Mouse (Mus musculus) hindbrain, embryonic 14.5 days (tissue): ENCODE measurements around the gene Pkp4. TPM values are rescaled to one million over a fixed set of nuclear protein-coding genes. Genes with fewer than 3 reads are reported as not detected.
A peak's percentile ranks its signal among the peaks of the same experiment; 100 is the strongest.

Experiments
- ATAC-seq: fragments of 200-750 bp; cut with Nextera tagmentation; 2 replicates; pipeline ENCODE4 v1.8.0; 2017; ENCODE audit warnings: moderate number of reproducible peaks, mild to moderate bottlenecking, moderate TSS enrichment, moderate library complexity; ENCODE audit not compliant: low FRiP score
- DNase-seq: peaks from one replicate; pipeline ENCODE4 v3.0.0-alpha.2; 2015; ENCODE audit warnings: low spot score
- H3K27ac ChIP-seq: fragments of 300-500 bp; sonication (generic); 2 replicates; pipeline ENCODE4 v1.5.1; 2014; ENCODE audit warnings: mild to moderate bottlenecking, moderate library complexity
- H3K27me3 ChIP-seq: fragments of 300-500 bp; sonication (generic); 2 replicates; pipeline ENCODE4 v1.6.1; 2014; ENCODE audit warnings: mild to moderate bottlenecking, low read length, mixed read lengths; ENCODE audit not compliant: control insufficient read depth, insufficient read depth
- H3K36me3 ChIP-seq: fragments of 300-500 bp; sonication (generic); replicated peaks from 2 replicates; pipeline ENCODE4 v1.6.1; 2014; ENCODE audit not compliant: control insufficient read depth, insufficient read depth
- H3K4me1 ChIP-seq: fragments of 300-500 bp; sonication (generic); replicated peaks from 2 replicates; pipeline ENCODE4 v1.6.1; 2014; ENCODE audit warnings: antibody characterized with exemption, low read length, mixed read lengths; ENCODE audit not compliant: control insufficient read depth, insufficient read depth
- H3K4me2 ChIP-seq: fragments of 300-500 bp; sonication (generic); replicated peaks from 2 replicates; pipeline ENCODE4 v1.6.1; 2014; ENCODE audit warnings: mild to moderate bottlenecking, moderate library complexity
- H3K4me3 ChIP-seq: fragments of 300-500 bp; sonication (generic); replicated peaks from 2 replicates; pipeline ENCODE4 v1.5.1; 2014; ENCODE audit warnings: mild to moderate bottlenecking, low read length
- H3K9ac ChIP-seq: fragments of 300-500 bp; sonication (generic); 2 replicates; pipeline ENCODE4 v1.6.1; 2014
- H3K9me3 ChIP-seq: fragments of 300-500 bp; sonication (generic); 2 replicates; pipeline ENCODE4 v1.6.1; 2016; ENCODE audit warnings: low read length; ENCODE audit not compliant: control insufficient read depth
- WGBS: fragments of 180-500 bp; shearing (Covaris S2); extraction: QIAGEN DNeasy Blood & Tissue Kit; methylation state at CpG from one replicate; pipeline ENCODE4 v1.1.7; 2014; 5-methylcytosine and 5-hydroxymethylcytosine counted together
- polyA plus RNA-seq: library from polyadenylated mRNA; unstranded; fragments of >200 nt; fragmentation: Nextera tagmentation; extraction: Ambion mirVana; gene quantifications from 2 replicates; pipeline ENCODE4 v1.2.1, GENCODE M21; 2014

The Pkp4 gene
- 29.1 and 29.4 TPM in 2 replicates for polyA plus RNA-seq

- Histone ChIP-seq H3K4me2 (peak within 1 kb of the TSS; percentile 74), H3K27ac (peak within 1 kb of the TSS; percentile 84), H3K9me3 (no peaks in the 10 kb centered on the region), H3K4me3 (peak within 1 kb of the TSS; percentile 97), H3K36me3 (no peaks in the 10 kb centered on the region), H3K4me1 (peaks cover 12% of the 10 kb centered on the region), H3K27me3 (no peaks in the 10 kb centered on the region), H3K9ac (peak within 1 kb of the TSS; percentile 79)
- under 1% methylated on average over 31 of the region's 37 CpGs for WGBS
- DNase-seq (peak; percentile 96), ATAC-seq (peak; percentile 98)
These were observed at the start of gene Pkp4, which contains the start of gene Ccdc148 for GRCm38 (mm10) chr2:59160605-59160963. Gene Pkp4 (plus strand): TSS chr2:59160850. Gene Ccdc148 (minus strand): TSS chr2:59160683.

DNA sequence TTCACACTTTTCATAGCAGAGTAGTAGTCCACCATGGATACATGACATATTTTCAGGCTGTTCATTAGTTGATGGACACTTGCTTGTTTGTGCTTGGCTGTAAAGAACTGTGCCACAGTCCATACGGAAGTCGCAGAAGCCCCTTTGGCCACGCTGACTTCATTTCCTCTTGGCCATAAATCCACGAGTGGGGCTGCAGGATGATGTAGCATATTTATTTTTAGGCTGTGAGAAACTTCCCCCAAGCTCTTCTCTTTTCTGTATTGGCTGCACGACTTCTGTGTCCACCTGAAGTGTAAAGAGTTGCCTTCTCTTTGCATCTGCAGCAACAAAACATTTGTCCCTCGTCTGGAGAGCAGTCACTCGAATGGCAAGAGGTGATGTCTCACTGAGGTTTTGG is 31.6 kb upstream of the Pkp4 start:
- Histone ChIP-seq H3K4me2 (no peak overlapping the region), H3K27me3 (no peaks in the 10 kb centered on the region), H3K4me3 (no peak overlapping the region), H3K27ac (no peak overlapping the region), H3K9ac (no peak overlapping the region), H3K9me3 (no peaks in the 10 kb centered on the region), H3K36me3 (no peaks in the 10 kb centered on the region), H3K4me1 (no peaks in the 10 kb centered on the region)
- DNase-seq (no peak), ATAC-seq (no peak)
- WGBS, result 87% methylated on average over 7 of the region's 7 CpGs

GRCm38 (mm10) chr2:59129821-59130220 is 30.8 kb upstream of the Pkp4 start:
- Histone ChIP-seq H3K9ac (no peak overlapping the region), H3K4me2 (no peak overlapping the region), H3K36me3 (no peaks in the 10 kb centered on the region), H3K4me1 (no peaks in the 10 kb centered on the region), H3K27me3 (no peaks in the 10 kb centered on the region), H3K9me3 (no peaks in the 10 kb centered on the region), H3K4me3 (no peak overlapping the region), H3K27ac (no peak overlapping the region)
- 89% methylated on average over 8 of the region's 8 CpGs for WGBS
- DNase-seq (no peak), ATAC-seq (no peak)

- Histone ChIP-seq H3K27me3 (no peaks in the 10 kb centered on the region), H3K27ac (no peak overlapping the region), H3K4me2 (no peak overlapping the region), H3K4me1 (no peaks in the 10 kb centered on the region), H3K9ac (no peak overlapping the region), H3K9me3 (no peaks in the 10 kb centered on the region), H3K36me3 (no peaks in the 10 kb centered on the region), H3K4me3 (no peak overlapping the region)
- DNase-seq (no peak), ATAC-seq (no peak)
- 91% methylated on average over 8 of the region's 8 CpGs for WGBS
These were observed 29.6 kb upstream of the Pkp4 start for GRCm38 (mm10) chr2:59131044-59131443.

GRCm38 (mm10) chr2:59155428-59155827 is 5.2 kb upstream of the Pkp4 start:
- Histone ChIP-seq H3K4me3 (no peak overlapping the region), H3K9ac (no peak overlapping the region), H3K4me1 (no peaks in the 10 kb centered on the region), H3K4me2 (no peak overlapping the region), H3K36me3 (no peaks in the 10 kb centered on the region), H3K27me3 (no peaks in the 10 kb centered on the region), H3K27ac (no peak overlapping the region), H3K9me3 (no peaks in the 10 kb centered on the region)
- no peak for DNase-seq
- no peak for ATAC-seq

DNA sequence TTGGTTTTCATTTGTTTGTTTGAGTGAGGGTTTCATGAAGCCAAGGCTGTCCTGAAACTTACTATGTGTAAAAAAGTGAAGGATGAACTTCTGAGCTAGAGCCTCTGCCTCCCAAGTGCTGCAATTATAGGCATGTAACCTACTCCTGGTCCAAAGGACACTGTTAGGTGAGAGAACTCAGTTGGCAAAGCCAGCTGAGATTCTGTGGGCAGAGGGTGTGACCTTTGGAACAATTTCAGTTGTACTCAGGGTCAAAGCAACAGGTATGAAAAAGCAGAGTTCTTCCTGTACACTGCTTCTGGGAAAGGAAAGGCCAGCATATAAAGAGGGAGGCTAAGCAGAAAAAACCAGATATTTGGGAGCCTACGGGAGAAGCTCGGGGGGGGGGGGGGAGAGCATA is 2.5 kb upstream of the Pkp4 start:
- WGBS, result 50% methylated on average over 2 of the region's 2 CpGs

GRCm38 (mm10) chr2:59159961-59160604 is 567 bp upstream of the Pkp4 start:
- Histone ChIP-seq H3K9ac (peak overlapping the region; percentile 55), H3K9me3 (no peaks in the 10 kb centered on the region), H3K4me1 (peaks cover 12% of the 10 kb centered on the region), H3K4me2 (peak overlapping the region; percentile 74), H3K4me3 (peak overlapping the region; percentile 97), H3K27me3 (no peaks in the 10 kb centered on the region), H3K27ac (peak overlapping the region; percentile 1; the same call in 1 of the 2 replicates), H3K36me3 (no peaks in the 10 kb centered on the region)
- ATAC-seq (peak; percentile 1), DNase-seq (peak; percentile 45)
- 1% methylated on average over 16 of the region's 16 CpGs for WGBS

More for the DNA sequence above, 2.5 kb upstream of the Pkp4 start:
- Histone ChIP-seq H3K36me3 (no peaks in the 10 kb centered on the region), H3K4me1 (peaks cover 5% of the 10 kb centered on the region; the same call in 1 of the 2 replicates), H3K9me3 (no peaks in the 10 kb centered on the region), H3K27me3 (no peaks in the 10 kb centered on the region), H3K27ac (no peak overlapping the region), H3K4me3 (no peak overlapping the region), H3K4me2 (no peak overlapping the region), H3K9ac (no peak overlapping the region)
- ATAC-seq (no peak), DNase-seq (no peak)

- Histone ChIP-seq H3K4me2 (peak overlapping the region; percentile 74), H3K4me3 (peak overlapping the region; percentile 97), H3K9me3 (no peaks in the 10 kb centered on the region), H3K4me1 (peaks cover 12% of the 10 kb centered on the region), H3K36me3 (no peaks in the 10 kb centered on the region), H3K9ac (peak overlapping the region; percentile 79), H3K27ac (peak overlapping the region; percentile 84), H3K27me3 (no peaks in the 10 kb centered on the region)
- DNase-seq, result peak; percentile 30
- peak; percentile 60 for ATAC-seq
- under 1% methylated on average over 51 of the region's 58 CpGs for WGBS
These were observed 381 bp downstream of the Pkp4 start for GRCm38 (mm10) chr2:59161021-59161440.

DNA sequence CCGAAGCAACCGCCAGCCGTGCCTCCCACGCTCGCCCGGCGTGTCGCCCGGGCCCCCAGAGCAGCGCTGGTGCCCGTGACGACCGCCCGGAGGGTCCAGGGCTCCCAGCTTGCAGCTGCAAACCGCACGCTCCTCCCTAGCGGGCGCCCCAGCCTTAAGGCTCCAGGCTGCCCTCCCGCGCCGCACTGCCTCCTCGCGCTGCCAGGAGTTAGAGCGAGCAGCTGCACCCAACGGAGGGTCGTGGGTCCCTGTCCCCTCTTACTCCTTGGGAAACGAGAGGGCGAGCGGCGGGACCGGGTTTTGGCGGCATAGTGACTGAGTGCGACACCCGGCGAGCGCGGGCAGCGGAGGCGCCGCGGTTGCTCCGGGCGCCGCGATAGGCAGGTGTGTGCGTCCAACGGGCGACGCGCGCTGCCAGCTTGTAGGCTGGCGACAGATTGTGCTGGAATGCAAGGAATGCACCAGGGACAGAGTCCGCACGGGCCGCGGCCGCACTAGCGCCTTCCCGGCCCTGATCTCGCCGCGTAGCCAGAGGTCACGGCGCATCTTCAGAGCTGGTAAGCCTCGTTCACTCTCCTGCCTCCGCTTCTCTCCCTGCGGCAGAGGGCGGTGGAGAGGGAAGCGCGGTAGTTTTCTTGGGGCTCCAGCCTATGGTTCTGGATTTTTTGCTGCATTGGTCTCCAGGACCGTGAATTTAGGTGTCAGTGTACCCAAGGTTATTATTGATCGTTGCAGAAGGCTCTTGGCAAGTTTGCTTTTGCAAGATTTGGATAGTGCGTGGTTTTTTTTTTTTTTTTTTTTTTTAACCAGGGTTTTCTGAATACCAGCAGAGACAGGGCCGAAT is 1.0 kb downstream of the Pkp4 start:
- Histone ChIP-seq H3K27ac (peak overlapping the region; percentile 84), H3K36me3 (no peaks in the 10 kb centered on the region), H3K9ac (peak overlapping the region; percentile 79), H3K4me3 (peak overlapping the region; percentile 97), H3K4me2 (peak overlapping the region; percentile 74), H3K9me3 (no peaks in the 10 kb centered on the region), H3K4me1 (peaks cover 12% of the 10 kb centered on the region), H3K27me3 (no peaks in the 10 kb centered on the region)
- ATAC-seq, result peak; percentile 74
- under 1% methylated on average over 70 of the region's 74 CpGs for WGBS
- DNase-seq, result peak; percentile 67
